Mouse (Mus musculus): ENCODE measurements around the gene Rhbdf1.
A peak's percentile ranks its signal among the peaks of the same experiment; 100 is the strongest.

The Rhbdf1 gene

GRCm38 (mm10) chr11:32238093-32238860 is 16.2 kb upstream of the Rhbdf1 start:
- peak in 1 of 2 experiments; percentile 70 for DNase-seq (ENCODE audit: low spot score in 2 of 2)

GRCm38 (mm10) chr11:32237411-32237795 is 15.3 kb upstream of the Rhbdf1 start:
- no peak for DNase-seq (ENCODE audit: low spot score in 2 of 2)

DNA sequence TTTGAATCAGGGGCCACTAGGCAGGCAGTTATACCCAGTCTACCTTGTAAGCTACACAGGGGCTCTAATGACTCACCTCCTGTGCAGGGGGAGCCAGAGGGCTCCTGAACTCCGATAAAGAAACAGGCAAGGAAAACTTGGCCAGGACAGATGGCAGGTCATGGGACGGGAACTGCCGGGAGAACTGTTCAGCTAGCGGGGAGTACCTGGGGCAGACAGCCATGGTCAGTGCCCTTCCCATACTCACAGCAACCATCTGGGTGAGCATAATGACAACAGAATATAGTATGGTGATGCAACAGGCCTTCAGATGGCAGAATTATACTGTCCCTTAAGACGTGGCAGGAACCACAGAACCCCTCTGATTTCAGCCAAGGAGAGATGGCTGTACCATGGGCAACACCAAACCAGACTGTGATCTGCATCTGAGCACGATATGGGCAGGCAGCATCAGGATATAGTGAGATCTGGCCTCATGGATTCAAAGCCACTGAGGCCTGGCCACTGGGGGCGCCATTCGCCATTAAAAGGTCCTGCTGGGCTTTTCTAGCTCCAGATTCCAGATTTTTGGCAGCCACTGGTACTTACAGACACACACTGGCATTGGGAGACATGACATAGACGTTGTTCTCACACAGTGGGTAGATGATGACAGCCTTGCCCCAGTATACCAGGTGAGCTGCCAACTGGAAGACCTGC is 14.8 kb upstream of the Rhbdf1 start:
- DNase-seq (ENCODE audit: low spot score in 2 of 2): no peak

DNA sequence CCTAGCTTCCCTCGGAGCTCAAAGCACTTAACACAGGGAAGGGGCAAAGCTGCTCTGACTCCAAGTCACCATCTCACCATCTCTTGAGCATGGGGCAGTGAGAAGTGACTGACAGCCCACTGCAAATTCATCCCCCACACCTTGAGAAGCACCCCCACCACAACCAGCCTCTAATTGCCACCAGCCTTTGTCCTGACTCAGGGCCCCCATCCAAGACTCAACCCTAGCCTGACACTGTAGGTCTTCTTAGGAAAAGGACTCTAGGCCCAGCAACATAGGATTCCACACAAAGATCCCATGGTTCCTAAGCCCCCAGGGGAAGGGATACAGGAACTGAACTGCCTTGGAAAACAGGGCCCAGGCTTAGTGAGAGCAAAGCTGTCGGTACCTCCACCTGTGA is 14.0 kb upstream of the Rhbdf1 start:
- no peak for DNase-seq (ENCODE audit: low spot score in 2 of 2)

DNA sequence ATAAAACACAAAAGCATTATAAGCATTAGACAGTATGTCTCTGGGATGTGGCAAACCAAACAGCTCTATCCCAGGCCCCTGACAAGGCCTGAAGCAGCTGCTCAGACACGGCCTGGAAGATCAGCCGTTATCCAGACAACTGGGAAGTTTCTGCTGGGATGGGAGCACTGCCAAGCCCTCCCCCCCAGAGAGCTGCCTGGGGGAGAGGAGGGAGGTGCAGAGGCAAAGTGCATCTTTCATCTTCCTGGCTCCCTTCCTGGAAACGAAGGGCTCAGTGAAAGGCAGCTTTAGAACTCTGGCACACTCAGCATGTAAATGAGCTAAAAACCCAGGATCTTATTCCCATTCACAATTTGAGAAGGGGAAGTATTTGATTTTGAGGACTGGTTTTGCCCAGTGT is 13.5 kb upstream of the Rhbdf1 start:
- DNase-seq (ENCODE audit: low spot score in 2 of 2): no peak

DNA sequence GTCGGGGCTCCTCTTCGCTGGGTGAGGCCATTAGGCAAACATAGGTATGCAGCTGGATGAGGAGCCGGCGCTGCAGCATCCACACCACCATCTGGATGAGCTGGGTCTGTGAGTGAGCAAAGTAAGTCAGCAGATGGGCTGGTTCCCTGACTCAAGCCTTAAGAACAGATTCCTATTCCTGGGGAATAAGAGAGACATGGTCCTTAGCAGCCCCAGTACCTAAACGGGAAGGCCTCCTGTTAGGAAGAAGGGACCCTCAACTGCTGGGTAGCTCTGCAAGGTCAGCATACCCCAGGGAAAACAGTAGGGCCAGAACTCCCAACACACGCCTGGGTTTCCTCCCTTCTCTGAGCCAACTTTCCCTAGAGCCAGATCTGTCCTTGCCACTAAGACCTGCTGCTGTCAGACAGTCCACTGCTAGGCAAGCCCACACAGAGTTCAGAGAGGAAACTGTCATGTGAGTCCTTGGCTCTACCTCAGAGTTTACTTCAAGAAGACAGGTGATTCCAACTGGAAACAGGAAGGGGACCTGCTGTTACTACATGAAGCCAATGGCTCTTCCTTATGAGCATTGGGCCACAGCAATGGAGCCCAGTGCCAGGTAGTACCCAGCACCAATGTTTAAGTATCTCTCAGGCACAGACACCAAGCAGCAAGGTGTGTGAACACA is 12.9 kb upstream of the Rhbdf1 start:
- DNase-seq (ENCODE audit: low spot score in 2 of 2): no peak

DNA sequence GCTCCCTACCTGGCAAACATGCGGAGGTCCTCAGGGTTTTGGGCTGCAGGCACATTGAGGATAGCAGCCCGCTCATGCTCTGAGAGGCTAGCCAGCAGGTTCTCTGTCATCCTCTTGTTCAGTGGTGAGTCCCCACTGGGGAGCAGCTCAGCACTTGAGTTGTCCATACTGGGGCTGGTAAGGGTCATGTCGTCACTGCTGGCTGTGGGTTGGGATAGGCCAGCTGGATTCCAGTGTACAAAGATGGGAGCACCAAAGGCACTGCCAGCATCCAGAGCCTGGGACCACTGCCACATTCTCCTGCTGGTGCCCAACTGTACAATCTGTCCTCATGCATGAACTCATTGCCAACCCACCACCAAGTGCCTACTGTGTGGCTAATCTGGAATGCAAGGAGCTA is 11.8 kb upstream of the Rhbdf1 start:
- DNase-seq (ENCODE audit: low spot score in 2 of 2): no peak

- DNase-seq (ENCODE audit: low spot score in 2 of 2): no peak
These were observed 10.7 kb upstream of the Rhbdf1 start for GRCm38 (mm10) chr11:32232848-32233247.

GRCm38 (mm10) chr11:32231125-32231524 is 9.0 kb upstream of the Rhbdf1 start:
- DNase-seq (ENCODE audit: low spot score in 2 of 2): no peak

DNA sequence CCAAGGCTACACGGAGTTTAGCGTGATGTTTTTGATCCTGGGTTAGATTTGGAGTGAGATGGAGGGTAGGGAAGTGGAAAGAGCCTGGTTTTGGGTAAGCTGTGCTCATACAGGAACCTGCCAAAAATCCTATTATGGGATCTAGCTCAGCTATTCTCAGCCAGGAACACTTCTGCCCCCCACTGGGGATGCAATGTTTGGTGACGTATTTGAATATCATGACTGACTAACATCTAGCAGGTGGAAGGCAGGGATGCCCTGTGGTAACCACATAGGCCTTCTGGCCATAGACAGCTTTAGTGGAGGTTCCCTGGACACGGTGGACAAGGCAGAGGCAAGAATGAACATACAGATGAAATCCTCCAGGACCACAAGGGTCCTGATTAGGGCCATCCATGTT is 8.1 kb upstream of the Rhbdf1 start:
- no peak for DNase-seq (ENCODE audit: low spot score in 2 of 2)

DNA sequence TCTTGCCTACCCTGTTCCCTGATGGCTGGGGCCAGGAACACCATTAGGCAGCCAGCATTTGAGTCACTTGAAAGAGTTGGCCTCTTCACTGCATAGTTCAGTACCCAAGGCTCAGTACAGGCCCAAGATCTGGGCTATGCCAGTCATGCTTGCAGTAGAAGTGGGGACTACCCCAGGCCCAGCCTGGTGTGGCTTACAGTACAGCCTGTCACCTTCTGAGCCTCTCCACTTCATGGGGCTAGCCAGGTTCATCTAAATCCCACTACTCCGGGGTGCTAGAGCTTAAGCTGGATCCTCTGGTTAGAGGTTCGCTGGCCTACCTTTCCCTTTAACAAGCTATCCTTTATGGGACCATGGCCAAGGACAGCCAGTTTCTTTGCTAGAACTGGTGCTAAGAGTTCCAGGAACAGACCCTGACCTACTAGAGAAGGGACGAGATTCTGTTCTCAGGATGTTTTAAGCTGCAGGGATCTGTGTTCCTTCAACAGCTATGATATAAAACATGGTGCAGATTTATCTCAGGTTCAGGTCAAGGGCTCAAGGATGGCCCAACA is 6.3 kb upstream of the Rhbdf1 start:
- DNase-seq (ENCODE audit: low spot score in 2 of 2): no peak

DNA sequence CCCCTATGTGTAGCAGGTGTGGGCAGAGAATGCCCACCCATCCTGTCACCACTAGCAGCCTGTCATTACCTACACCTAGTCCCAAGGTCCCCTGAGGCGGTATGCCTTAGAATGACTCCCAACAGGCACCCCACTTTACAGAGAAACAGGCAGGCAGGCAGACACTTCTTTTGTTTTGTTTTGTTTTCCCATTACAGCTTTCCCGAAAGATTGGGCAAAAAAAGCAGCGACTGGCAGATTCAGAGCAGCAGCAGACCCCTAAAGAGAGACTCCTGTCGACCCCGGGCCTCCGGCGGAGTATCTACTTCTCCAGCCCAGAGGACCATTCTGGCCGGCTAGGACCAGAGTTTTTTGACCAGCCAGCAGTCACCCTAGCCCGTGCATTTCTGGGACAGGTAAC is 5.5 kb upstream of the Rhbdf1 start:
- DNase-seq (ENCODE audit: low spot score in 2 of 2): no peak

- DNase-seq (ENCODE audit: low spot score in 2 of 2): no peak
These were observed 4.9 kb upstream of the Rhbdf1 start for GRCm38 (mm10) chr11:32227041-32227440.

DNA sequence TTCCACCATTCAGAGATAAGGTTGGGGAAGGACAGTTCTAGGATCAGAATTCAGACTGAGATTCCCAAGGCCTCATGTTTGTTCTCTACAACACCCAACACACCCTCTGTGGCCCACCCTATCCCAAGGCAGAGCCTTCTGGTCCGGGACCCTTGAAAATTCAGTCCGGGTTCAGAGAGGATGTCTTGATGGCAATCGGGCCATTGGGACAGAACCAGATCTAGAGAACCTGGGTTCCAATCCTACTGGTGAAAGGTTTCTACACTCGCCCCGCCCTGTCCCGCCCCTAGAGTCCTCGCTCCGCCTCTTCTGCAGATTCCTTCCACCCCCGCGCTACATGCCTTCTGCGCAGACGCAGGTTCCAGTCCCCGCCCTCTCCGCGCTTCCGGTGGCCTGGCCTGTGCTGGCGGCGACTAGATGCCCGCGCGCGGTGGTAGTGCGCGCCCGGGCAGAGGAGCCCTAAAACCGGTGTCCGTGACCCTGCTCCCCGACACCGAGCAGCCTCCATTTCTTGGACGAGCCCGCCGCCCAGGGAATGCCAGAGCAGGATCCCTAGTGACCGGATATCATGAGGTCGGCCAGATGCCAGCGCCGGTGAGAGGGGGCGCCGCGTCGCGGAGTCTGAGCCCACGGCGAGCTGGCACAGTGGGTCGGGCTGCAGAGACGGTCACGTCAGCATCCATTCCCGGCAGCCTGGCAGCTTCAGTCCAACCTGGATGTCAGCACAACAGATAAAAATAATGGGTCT is 4.2 kb upstream of the Rhbdf1 start, which contains the start of gene Mpg:
Gene Mpg (plus strand): TSS at position 382 of the 748 bp plus-strand sequence.
- peak; percentile 82 to 84 for DNase-seq (ENCODE audit: low spot score in 2 of 2)

DNA sequence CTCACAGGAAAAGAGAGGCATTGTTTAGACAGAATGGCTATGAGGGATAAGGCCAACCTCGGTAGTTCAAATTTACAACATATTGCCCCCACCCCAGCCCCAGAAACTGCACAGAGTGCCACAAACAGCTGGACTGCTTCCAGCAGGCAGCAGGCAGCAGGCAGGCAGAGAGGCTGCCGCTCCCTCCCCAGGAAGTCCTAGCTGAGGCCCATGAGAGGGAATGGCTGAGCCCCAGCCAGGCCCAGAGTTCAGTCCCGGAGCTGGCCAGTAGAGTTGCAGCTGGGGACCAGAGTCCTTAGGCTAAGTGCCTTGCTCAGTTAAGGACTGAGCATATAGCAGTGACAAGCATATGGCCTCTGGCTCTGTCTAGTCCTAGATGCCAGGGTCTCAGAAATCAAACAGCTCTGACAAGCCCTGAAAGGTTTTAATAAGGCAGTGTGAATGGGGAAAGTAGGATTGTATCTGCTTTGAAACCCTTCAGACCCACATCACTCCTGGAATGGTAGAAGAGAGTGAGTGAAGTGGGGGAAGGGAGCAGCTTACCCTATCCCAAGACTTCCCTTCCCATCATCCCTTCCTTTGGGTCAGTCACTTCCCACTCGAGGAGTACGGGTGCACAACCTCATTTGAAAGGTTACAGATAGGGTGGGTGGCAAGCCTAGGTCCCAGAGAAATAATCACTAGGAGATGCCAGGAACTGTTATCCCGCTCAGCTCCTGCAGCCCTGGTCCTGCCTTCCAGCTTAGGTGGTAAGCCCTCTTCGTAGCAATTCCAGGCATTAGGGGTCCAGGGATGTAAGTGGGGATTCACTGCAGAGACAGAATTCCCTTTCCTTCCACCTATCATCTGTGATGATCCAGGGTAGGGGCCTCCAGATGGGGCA is 3.4 kb upstream of the Rhbdf1 start:
- no peak for DNase-seq (ENCODE audit: low spot score in 2 of 2)

- DNase-seq (ENCODE audit: low spot score in 2 of 2): no peak
These were observed 2.5 kb upstream of the Rhbdf1 start for GRCm38 (mm10) chr11:32224468-32225139.

- no peak for DNase-seq (ENCODE audit: low spot score in 2 of 2)
These were observed 1.3 kb upstream of the Rhbdf1 start for GRCm38 (mm10) chr11:32223297-32223967.

GRCm38 (mm10) chr11:32222570-32223194 is 582 bp upstream of the Rhbdf1 start:
- DNase-seq (ENCODE audit: low spot score in 2 of 2): no peak
